In genomic region chr11:86586177-86586867, GRCm38 (mm10) we compare ENCODE assay signal across 8 mouse cellular contexts. TPM values are rescaled to one million over a fixed set of nuclear protein-coding genes. Genes with fewer than 3 reads are reported as not detected.
DNase-seq lines count a peak whose midpoint lies in the region; ATAC-seq and TF ChIP-seq lines count a peak whose summit lies in the region.

No protein-coding gene starts in this region.

- H3K9ac ChIP-seq in heart, embryonic 11.5 days (ENCODE audit: low read depth, low read length): peak overlapping the region; percentile 88
- peak overlapping the region; percentile 91 for H3K9ac ChIP-seq in intestine, embryonic 14.5 days (ENCODE audit: low read length)
- H3K9ac ChIP-seq in lung, postnatal 0 days (replicated peaks; ENCODE audit: low read depth): peak overlapping the region; percentile 81
- H3K9ac ChIP-seq in stomach, embryonic 16.5 days (ENCODE audit: low read length): peak overlapping the region; percentile 95

- peaks cover 16% of the 10 kb centered on the region for H3K4me1 ChIP-seq in heart, embryonic 11.5 days (ENCODE audit: control insufficient read depth, insufficient read depth, low read length)
- H3K4me1 ChIP-seq in intestine, embryonic 14.5 days (replicated peaks; ENCODE audit: control insufficient read depth, insufficient read depth, low read length): peaks cover 14% of the 10 kb centered on the region
- peaks cover 12% of the 10 kb centered on the region for H3K4me1 ChIP-seq in lung, postnatal 0 days (ENCODE audit: insufficient read depth, low read depth, low read length)
- peaks cover 19% of the 10 kb centered on the region for H3K4me1 ChIP-seq in stomach, embryonic 16.5 days (ENCODE audit: control insufficient read depth, insufficient read depth, low read length)

- no peak for ATAC-seq in heart, embryonic 11.5 days (replicated peaks; ENCODE audit: insufficient number of reproducible peaks, low FRiP score, low TSS enrichment)
- peak; percentile 12 for ATAC-seq in common myeloid progenitor, adult 5-6 weeks (replicated peaks; ENCODE audit: low read depth, poor library complexity, severe bottlenecking)
- no peak for ATAC-seq in intestine, embryonic 14.5 days (replicated peaks; ENCODE audit: low FRiP score, low TSS enrichment, low read depth)
- ATAC-seq in lung, postnatal 0 days: no peak
- ATAC-seq in stomach, embryonic 16.5 days (ENCODE audit: insufficient read depth, low FRiP score): no peak

- peak overlapping the region; percentile 94 for H3K27ac ChIP-seq in heart, embryonic 11.5 days (ENCODE audit: low read depth, low read length)
- H3K27ac ChIP-seq in intestine, embryonic 14.5 days (ENCODE audit: low read depth): peak overlapping the region; percentile 97
- peak overlapping the region; percentile 97 for H3K27ac ChIP-seq in lung, postnatal 0 days (ENCODE audit: low read length)
- peak overlapping the region; percentile 100 for H3K27ac ChIP-seq in stomach, embryonic 16.5 days (ENCODE audit: low read length)

- H3K36me3 ChIP-seq in heart, embryonic 11.5 days (ENCODE audit: control insufficient read depth, insufficient read depth, low read length): no peaks in the 10 kb centered on the region
- peaks cover 5% of the 10 kb centered on the region for H3K36me3 ChIP-seq in intestine, embryonic 14.5 days (ENCODE audit: control insufficient read depth, insufficient read depth, low read length)
- no peaks in the 10 kb centered on the region for H3K36me3 ChIP-seq in lung, postnatal 0 days (ENCODE audit: insufficient read depth, low read length)
- H3K36me3 ChIP-seq in stomach, embryonic 16.5 days (ENCODE audit: control insufficient read depth, insufficient read depth, low read length): no peaks in the 10 kb centered on the region

- peak overlapping the region; percentile 76 for H3K4me2 ChIP-seq in heart, embryonic 11.5 days
- H3K4me2 ChIP-seq in intestine, embryonic 14.5 days (ENCODE audit: low read length): peak overlapping the region; percentile 74
- peak overlapping the region; percentile 60 for H3K4me2 ChIP-seq in lung, postnatal 0 days (replicated peaks; ENCODE audit: low read depth, low read length)
- H3K4me2 ChIP-seq in stomach, embryonic 16.5 days (ENCODE audit: low read depth, low read length): peak overlapping the region; percentile 64

- no peaks in the 10 kb centered on the region for H3K9me3 ChIP-seq in heart, embryonic 11.5 days (replicated peaks; ENCODE audit: control insufficient read depth, low read length)
- no peaks in the 10 kb centered on the region for H3K9me3 ChIP-seq in intestine, embryonic 14.5 days (ENCODE audit: control insufficient read depth, low read length)
- no peaks in the 10 kb centered on the region for H3K9me3 ChIP-seq in lung, postnatal 0 days (ENCODE audit: low read length)
- no peaks in the 10 kb centered on the region for H3K9me3 ChIP-seq in stomach, embryonic 16.5 days (replicated peaks; ENCODE audit: control insufficient read depth, low read length)

- no peak for TF ChIP-seq CTCF in lung, postnatal 0 days (IDR thresholded peaks at IDR 0.05)

- no peaks in the 10 kb centered on the region for H3K27me3 ChIP-seq in heart, embryonic 11.5 days (ENCODE audit: control insufficient read depth, insufficient read depth, low read length)
- no peaks in the 10 kb centered on the region for H3K27me3 ChIP-seq in intestine, embryonic 14.5 days (replicated peaks; ENCODE audit: control insufficient read depth, insufficient read depth, low read length)
- no peaks in the 10 kb centered on the region for H3K27me3 ChIP-seq in lung, postnatal 0 days (replicated peaks; ENCODE audit: insufficient read depth, low read length)
- H3K27me3 ChIP-seq in stomach, embryonic 16.5 days (ENCODE audit: control insufficient read depth, insufficient read depth, low read length): no peaks in the 10 kb centered on the region

- intact Hi-C loops in heart, postnatal 36 days (cut with DNase I): no loop called here

- 11% methylated on average over 12 of the region's 12 CpGs for WGBS in heart, embryonic 11.5 days (ENCODE audit: insufficient replicate concordance)
- WGBS in intestine, embryonic 14.5 days: 9% methylated on average over 12 of the region's 12 CpGs
- 9% methylated on average over 12 of the region's 12 CpGs for WGBS in lung, postnatal 0 days
- WGBS in stomach, embryonic 16.5 days: 11% methylated on average over 12 of the region's 12 CpGs

- no peak for TF ChIP-seq EP300 in lung, postnatal 0 days (IDR thresholded peaks at IDR 0.05)

- no peak for DNase-seq in heart, postnatal 36 days
- DNase-seq in intestine, embryonic 14.5 days (ENCODE audit: low spot score): peak; percentile 79
- DNase-seq in lung, postnatal 0 days (ENCODE audit: low spot score): peak; percentile 67
- DNase-seq in urinary bladder, postnatal 4 days (ENCODE audit: low spot score in 2 of 2): no peak
- DNase-seq in right cerebral cortex, postnatal 10 days (ENCODE audit: low spot score in 2 of 2): no peak

- H3K4me3 ChIP-seq in heart, embryonic 11.5 days (ENCODE audit: low read depth, low read length): peak overlapping the region; percentile 56
- peak overlapping the region; percentile 53 for H3K4me3 ChIP-seq in intestine, embryonic 14.5 days (ENCODE audit: low read depth, low read length)
- peak overlapping the region; percentile 57 for H3K4me3 ChIP-seq in lung, postnatal 0 days (ENCODE audit: low read depth, low read length)
- peak overlapping the region; percentile 75 for H3K4me3 ChIP-seq in stomach, embryonic 16.5 days (replicated peaks; ENCODE audit: low read length)

RNA-seq across cellular contexts. Expression of gene Tubd1, which starts 41.5 kb away (rescaled TPM):
- 10.6 and 12.2 TPM in 2 replicates for polyA plus RNA-seq in heart, embryonic 11.5 days (2014; fragmentation: Nextera tagmentation; extraction: Ambion mirVana)
- 1 to 10 TPM; 6.2 to 6.7 TPM for total RNA-seq in heart, postnatal 36 days (2021)
- total RNA-seq in common myeloid progenitor, adult 5-6 weeks (2017): 12.1 and 15.2 TPM in 2 replicates
- polyA plus RNA-seq in intestine, embryonic 14.5 days (2014; fragmentation: Nextera tagmentation; extraction: Ambion mirVana): 9.9 and 10.6 TPM in 2 replicates
- 7.3 and 7.5 TPM in 2 replicates for polyA plus RNA-seq in lung, postnatal 0 days (2015; fragmentation: Nextera tagmentation; extraction: Ambion mirVana)
- 10.4 and 11.8 TPM in 2 replicates for polyA plus RNA-seq in stomach, embryonic 16.5 days (2015; fragmentation: Nextera tagmentation; extraction: Ambion mirVana)

RNA-seq across cellular contexts. Expression of gene Rps6kb1, which starts 41.7 kb away (rescaled TPM):
- 43.4 and 50.0 TPM in 2 replicates for polyA plus RNA-seq in heart, embryonic 11.5 days (2014; fragmentation: Nextera tagmentation; extraction: Ambion mirVana)
- 10 to 100 TPM; 19.3 to 23.2 TPM for total RNA-seq in heart, postnatal 36 days (2021)
- total RNA-seq in common myeloid progenitor, adult 5-6 weeks (2017): 39.6 and 76.3 TPM in 2 replicates
- polyA plus RNA-seq in intestine, embryonic 14.5 days (2014; fragmentation: Nextera tagmentation; extraction: Ambion mirVana): 50.7 and 58.0 TPM in 2 replicates
- 35.5 and 35.6 TPM in 2 replicates for polyA plus RNA-seq in lung, postnatal 0 days (2015; fragmentation: Nextera tagmentation; extraction: Ambion mirVana)
- polyA plus RNA-seq in stomach, embryonic 16.5 days (2015; fragmentation: Nextera tagmentation; extraction: Ambion mirVana): 58.4 and 60.0 TPM in 2 replicates

Comparison
In these comparisons a context has a peak if more than half of its experiments do, and no peak if none do; other contexts are left out.
1. DNase-seq: peak in intestine, embryonic 14.5 days (single experiment) and lung, postnatal 0 days (single experiment); none in heart, postnatal 36 days (0 of 2), urinary bladder, postnatal 4 days (0 of 2) and right cerebral cortex, postnatal 10 days (0 of 2).
2. Peak in every context shown above with its lines, with median percentiles within 50 percentile points of each other: H3K27ac ChIP-seq, H3K4me2 ChIP-seq, H3K4me3 ChIP-seq and H3K9ac ChIP-seq.